Mouse (Mus musculus): ENCODE results near the gene Zcchc7.

The Zcchc7 gene

DNA sequence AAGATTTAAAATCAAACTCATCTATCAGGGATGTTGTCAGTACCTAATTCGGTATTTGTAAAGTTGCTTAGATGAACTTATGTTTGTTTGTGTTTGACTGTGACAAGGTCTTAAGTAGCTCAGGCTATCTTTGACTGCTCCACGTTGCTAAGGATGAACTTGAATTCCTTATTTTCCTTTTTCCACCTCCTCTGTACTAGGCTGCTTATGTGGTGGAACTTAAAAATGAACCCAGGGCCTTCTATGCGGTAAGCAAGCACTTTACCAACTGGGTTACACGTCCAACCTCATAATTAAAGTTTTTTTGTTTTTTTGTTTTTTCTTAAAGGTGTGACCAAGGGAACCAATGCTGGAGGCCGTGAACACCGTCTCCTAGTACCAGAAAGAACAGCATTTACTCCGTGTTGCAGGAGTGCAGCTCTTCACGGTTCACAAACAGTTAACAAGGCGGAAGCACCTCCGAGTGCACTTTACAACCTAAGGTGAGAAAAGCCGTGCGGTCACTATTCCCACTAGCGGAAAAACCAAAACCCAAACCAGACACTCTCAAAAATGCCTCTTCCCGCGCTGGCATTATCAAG is at the start of gene Zcchc7:
Zcchc7 (plus strand) TSS at position 325 of the 581 bp plus-strand sequence.
- DNase-seq (ENCODE audit: extremely low spot score, low spot score), result no peak

GRCm38 (mm10) chr4:44705967-44706366 is 49.7 kb upstream of the Zcchc7 start:
- no peak for DNase-seq (ENCODE audit: extremely low spot score, low spot score)

- DNase-seq (ENCODE audit: extremely low spot score, low spot score), result no peak
Observed at GRCm38 (mm10) chr4:44706865-44707264, 48.8 kb upstream of the Zcchc7 start.

DNA sequence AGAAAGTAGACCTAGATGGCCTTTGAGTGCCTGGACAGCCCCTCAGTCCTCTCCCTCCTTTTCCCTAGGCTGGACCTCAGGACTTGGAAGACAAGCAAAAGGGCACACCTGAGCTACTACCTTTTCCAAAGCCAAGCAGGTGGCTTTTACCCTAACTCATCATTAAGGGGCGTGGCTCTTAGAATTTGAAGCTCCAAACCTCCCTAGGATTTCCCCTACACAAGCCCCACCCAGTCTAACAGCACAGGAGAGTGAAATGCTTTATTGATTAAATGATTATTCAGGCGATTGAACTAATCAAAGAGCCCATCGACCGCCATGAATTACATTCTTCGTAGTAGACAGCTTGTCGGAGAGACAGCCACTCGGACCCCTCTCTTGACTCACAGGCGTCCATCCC is 47.4 kb upstream of the Zcchc7 start:
- no peak for DNase-seq (ENCODE audit: extremely low spot score, low spot score)

GRCm38 (mm10) chr4:44709091-44709695 is 46.5 kb upstream of the Zcchc7 start:
- no peak for DNase-seq (ENCODE audit: extremely low spot score, low spot score)

GRCm38 (mm10) chr4:44709740-44710700 is 45.7 kb upstream of the Zcchc7 start, which contains the start of gene Pax5:
Gene Pax5 (minus strand): TSS chr4:44710487.
- no peak for DNase-seq (ENCODE audit: extremely low spot score, low spot score)

DNA sequence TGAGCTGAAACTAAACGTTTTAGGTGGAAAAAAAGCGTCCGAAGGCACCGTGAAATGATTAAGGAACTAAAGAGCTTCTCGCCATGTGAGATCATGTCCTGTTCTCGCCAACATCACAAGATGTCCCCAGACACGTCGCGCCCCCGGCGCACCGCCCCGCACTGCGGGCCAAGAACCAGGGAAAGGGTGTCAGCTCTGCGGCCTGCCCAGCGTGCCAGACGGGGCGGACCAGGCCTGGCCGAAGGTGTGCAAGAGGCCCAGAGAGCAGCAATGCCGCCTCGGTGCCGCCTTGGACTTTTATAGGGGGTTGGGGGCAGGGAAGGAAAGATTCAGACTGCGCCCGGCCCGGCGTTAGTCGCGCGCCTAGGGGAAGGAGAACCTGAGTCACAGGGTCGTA is 45.0 kb upstream of the Zcchc7 start:
- DNase-seq (ENCODE audit: extremely low spot score, low spot score), result peak; percentile 58

- DNase-seq (ENCODE audit: extremely low spot score, low spot score), result peak; percentile 65
Observed at GRCm38 (mm10) chr4:44711136-44711900, 44.4 kb upstream of the Zcchc7 start.

DNA sequence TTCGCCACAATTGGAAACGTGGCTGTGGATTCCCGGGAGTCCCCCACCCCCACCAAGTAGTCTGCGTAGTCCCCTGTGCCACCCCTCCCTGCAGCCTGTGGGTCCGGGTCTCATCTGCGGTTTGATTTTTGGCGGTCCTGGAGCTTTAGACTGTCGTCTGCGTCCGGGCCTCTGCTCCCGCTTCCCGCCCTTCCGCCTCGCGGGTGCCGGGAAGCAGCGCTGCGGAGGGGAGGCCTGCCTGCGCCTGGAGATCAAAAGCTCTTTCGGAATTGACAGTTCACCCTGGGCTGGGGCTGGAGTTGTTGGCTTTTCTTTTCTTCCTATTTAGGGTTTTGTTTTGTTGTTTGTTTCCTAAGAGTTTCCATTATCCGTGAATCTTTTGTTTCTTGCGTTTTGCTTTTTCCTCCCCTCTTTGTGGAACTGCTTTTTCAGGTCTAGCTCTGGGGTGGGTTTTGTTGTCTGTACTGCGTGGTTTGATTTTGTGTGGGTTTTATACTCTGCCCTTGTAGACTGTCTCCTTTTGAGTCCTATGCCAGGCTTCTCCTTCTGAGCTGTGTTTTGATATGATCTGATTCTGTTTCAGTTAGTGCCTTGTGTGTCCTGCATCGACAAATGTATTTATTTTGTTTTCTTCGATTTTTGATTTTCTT is 43.5 kb upstream of the Zcchc7 start:
- DNase-seq (ENCODE audit: extremely low spot score, low spot score), result peak; percentile 68

DNA sequence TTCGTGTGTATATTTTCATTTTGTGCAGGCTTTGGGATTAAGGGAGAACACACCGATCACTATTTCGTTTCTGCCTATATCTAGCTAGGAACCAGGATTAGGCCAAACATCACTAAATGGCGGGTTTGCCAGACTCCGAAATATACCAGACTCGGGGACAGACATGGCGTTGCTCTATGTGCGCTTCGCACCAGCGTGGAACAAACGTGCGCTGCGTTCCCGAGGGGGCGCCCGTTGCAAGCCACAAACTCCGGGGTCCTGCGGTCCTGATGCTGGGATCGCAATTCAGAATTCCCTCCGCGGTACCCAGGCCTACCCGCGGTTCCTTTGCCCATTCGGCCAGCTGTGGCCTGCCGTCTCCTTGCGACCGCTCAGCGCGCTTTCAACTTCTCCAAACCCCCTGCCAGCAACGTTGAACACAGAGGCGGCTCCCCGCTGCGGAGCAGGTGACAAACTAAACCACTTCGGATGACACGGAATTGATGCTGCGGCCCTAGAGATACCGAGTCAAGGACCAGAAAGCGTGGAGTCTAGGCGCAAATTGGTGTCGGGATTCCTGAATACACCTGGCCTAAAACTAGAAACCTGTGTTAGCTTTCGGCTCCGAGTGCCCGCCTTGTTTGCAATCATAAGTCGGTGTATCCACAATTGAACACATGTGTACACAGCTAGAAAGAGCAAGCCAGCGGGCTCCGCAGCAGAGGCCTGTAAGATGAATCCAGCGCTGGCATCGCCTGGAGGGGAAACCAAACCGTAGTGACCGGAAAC is 42.7 kb upstream of the Zcchc7 start:
- DNase-seq (ENCODE audit: extremely low spot score, low spot score), result peak; percentile 63

DNA sequence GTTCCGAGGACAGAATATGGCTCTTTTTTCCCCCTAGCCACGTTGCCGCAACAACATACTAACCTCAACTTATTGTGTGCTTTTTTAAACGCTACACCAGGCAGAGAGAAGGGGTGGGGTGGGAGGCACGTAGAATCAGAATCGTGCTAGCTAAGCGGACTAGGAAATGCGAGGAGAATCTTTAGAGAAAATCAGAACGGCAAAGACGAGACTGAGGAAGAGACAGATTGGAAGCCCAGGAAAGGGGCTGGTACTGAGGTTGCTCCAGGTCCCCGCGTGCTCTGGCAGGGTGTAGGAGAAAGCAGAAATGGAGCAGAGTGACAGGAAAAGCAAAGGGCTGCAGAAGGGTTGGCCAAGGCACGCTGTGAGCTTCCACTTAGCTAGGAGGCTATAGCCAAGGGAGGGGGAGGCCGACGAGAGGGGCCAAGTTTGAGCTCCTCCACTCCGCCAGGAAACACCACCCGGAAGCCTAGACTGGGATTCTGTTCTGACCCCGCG is 42.1 kb upstream of the Zcchc7 start:
- DNase-seq (ENCODE audit: extremely low spot score, low spot score), result peak; percentile 64

- DNase-seq (ENCODE audit: extremely low spot score, low spot score), result peak; percentile 58
Observed at GRCm38 (mm10) chr4:44714111-44714621, 41.5 kb upstream of the Zcchc7 start.

- no peak for DNase-seq (ENCODE audit: extremely low spot score, low spot score)
Observed at GRCm38 (mm10) chr4:44715621-44716160, 40.0 kb upstream of the Zcchc7 start.

DNA sequence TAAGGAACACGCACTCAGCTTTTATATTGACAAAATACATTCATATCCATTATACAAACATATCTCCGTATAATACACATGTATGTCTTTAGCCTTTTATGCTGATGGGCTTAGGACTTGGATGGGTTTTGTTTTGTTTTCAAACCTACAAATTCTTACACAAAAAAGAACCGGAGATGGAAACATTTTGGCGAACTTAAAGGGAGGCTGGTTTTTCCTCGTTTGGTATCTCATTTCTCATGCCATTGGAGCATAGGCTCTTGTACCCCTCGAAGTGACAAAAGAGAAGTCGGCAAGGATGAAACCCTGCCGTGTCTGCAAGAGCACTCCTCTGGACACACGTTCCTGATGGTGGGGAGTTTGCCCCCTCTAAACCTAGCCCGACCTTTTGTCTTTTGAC is 39.3 kb upstream of the Zcchc7 start:
- DNase-seq (ENCODE audit: extremely low spot score, low spot score), result no peak

- no peak for DNase-seq (ENCODE audit: extremely low spot score, low spot score)
Observed at GRCm38 (mm10) chr4:44717676-44718075, 38.0 kb upstream of the Zcchc7 start.

DNA sequence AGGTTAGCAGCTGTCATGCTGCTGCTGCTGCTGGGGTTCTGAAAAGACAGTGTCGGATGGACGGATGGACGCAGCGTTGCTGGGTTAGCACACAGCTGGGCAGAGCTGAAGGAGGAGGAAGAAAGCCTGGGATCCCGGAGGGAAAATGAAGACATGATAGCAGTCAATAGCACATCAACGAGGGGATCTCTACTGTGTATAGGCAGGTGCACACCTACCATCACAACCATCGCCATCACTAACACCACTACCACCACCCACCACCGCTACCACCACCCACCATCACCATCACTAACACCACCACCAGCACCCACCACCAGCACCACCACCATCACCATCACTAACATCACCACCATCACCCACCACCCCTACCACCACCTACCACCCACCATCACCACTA is 35.6 kb upstream of the Zcchc7 start:
- no peak for DNase-seq (ENCODE audit: extremely low spot score, low spot score)

GRCm38 (mm10) chr4:44721237-44721636 is 34.4 kb upstream of the Zcchc7 start:
- no peak for DNase-seq (ENCODE audit: extremely low spot score, low spot score)

DNA sequence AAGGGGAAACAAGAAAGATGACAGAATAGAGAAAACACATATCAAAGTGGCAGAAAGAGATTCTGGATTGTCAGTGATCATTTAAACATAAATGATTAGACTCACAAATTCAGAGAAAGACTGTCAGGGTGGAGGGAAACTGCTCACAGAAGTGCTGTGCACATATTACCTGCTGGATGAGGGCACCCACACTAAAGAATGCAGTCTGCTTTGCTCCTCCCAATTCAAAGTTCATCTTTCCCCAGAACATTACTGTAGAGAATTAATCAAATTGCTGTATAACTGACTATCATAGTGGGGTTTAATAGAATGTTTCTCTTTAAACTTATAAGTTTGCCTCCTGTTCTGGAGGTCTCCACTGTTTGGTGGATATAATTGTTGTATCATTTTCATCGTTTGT is 15.2 kb upstream of the Zcchc7 start:
- DNase-seq (ENCODE audit: extremely low spot score, low spot score), result no peak

DNA sequence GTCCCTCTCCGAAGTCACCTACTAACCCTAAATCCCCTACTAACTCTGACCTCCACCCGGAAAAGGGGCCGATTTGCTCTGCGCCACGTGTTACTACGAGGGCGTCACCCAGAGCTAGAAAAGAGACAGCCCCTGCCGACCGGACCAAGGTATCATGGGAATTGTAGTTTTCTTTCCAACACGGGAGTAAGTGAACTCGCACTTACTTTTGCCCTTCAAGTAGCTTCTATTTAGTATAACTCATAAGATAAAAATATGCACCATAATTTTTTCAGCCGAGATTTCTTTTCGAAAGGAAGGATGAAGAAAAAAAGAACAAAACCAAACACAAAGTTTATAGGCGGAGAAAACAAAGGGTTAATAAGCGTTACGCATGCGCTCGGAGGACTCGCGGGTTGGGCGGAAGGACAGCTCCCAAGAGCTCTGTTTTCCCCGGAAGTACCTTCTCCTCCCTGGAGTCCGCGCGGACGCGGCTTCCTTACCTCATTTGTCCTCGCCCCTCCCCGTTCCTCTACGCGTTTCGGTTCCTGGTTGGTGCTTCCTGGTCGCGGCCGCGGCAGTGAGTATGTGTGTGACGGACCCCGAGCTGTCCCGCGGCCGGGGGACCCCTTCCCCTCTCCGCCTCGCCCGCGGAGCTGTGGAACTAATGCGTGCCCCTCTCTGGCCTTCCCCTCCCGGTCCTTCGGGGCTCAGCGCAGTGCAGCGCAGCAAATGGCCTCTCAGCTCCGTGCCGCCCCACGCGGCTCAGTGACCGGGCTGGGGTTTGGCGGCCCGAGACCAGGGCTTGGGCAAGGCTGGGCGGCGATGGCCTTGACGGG is 666 bp downstream of the Zcchc7 start:
- DNase-seq (ENCODE audit: extremely low spot score, low spot score), result peak; percentile 91
